Mouse (Mus musculus) ovary, adult 18-20 months (tissue): ENCODE data around the gene Ssx9.
"Not testable (repeated sequence)": the region's sequence is repeated elsewhere in the genome, so short reads cannot be mapped to it uniquely, and the experiment has no call there.

Experiments
- DNase-seq: peaks from one replicate; pipeline ENCODE4 v3.0.0; 2022; ENCODE audit warnings: low spot score, mixed read lengths

The Ssx9 gene

GRCm38 (mm10) chrX:8748132-8748531 is at the start of gene Ssx9:
Gene Ssx9 (plus strand): TSS chrX:8748432.
- DNase-seq, result not testable (repeated sequence)

GRCm38 (mm10) chrX:8732907-8733306 is 15.3 kb upstream of the Ssx9 start:
- no peak for DNase-seq

GRCm38 (mm10) chrX:8803391-8803790 is 55.2 kb downstream of the Ssx9 start, which contains the start of gene Ssxb5:
Gene Ssxb5 (plus strand): TSS chrX:8803691.
- not testable (repeated sequence) for DNase-seq
